Mouse (Mus musculus) bone marrow, adult 2 months (tissue): ENCODE data around the gene Slc5a11.

Experiments
- CTCF ChIP-seq: fragments of 200-500 bp; IDR thresholded peaks from 2 replicates; pipeline ENCODE4 v1.5.1; 2011; ENCODE audit warnings: low read length, control low read depth; ENCODE audit not compliant: control insufficient read depth, insufficient read depth
- POLR2A ChIP-seq: fragments of 200-500 bp; IDR thresholded peaks from 2 replicates; pipeline ENCODE4 v1.6.1; 2011; ENCODE audit warnings: low read depth, mild to moderate bottlenecking, control low read depth, low read length, borderline replicate concordance; ENCODE audit not compliant: control insufficient read depth

DNA sequence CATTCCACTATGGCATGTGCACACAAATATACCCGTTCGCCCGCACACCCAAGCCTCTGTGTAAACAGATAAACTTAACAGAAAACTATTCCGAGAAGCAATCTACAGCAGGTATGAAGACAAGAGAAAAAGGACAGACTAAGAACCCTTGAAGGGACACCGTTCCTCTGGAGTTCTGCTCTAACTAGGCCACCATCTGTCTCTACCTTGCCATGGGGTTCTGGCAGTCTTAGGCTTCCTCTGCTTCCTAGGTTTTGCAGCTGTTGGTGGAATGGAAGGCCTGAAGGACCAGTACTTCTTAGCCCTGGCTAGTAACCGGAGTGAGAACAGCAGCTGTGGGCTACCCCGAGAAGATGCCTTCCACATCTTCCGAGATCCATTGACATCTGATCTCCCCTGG is 43.5 kb downstream of the Slc5a11 start:
- TF ChIP-seq CTCF (no peak), POLR2A (no peak)
